In genomic region chr4:136144126-136144926, GRCm38 (mm10) we compare ENCODE assay signal across 8 mouse cellular contexts. TPM values are rescaled to one million over a fixed set of nuclear protein-coding genes. Genes with fewer than 3 reads are reported as not detected.
DNase-seq lines count a peak whose midpoint lies in the region; ATAC-seq and TF ChIP-seq lines count a peak whose summit lies in the region.

No protein-coding gene starts in this region.

- intact Hi-C loops in left cerebral cortex, postnatal 36 days (cut with DNase I): no loop called here

- in situ Hi-C loops in ES-E14 (cut with MboI; ENCODE audit: low sequenced_read_pairs in 2 of 2, unreplicated experiment in 2 of 2): no loop called here

- H3K27ac ChIP-seq in ES-E14 (ENCODE audit: insufficient read depth, low read depth, low read length, poor library complexity, severe bottlenecking): no peak overlapping the region
- peak overlapping the region; percentile 98 for H3K27ac ChIP-seq in intestine, embryonic 16.5 days (ENCODE audit: low read length)
- peak overlapping the region; percentile 93 for H3K27ac ChIP-seq in neural tube, embryonic 13.5 days (replicated peaks)

- peak overlapping the region; percentile 79 for H3K4me2 ChIP-seq in intestine, embryonic 16.5 days (ENCODE audit: low read depth, low read length)
- peak overlapping the region; percentile 82 for H3K4me2 ChIP-seq in neural tube, embryonic 13.5 days

- TF ChIP-seq POLR2A in brain, embryonic 14.5 days (IDR thresholded peaks at IDR 0.05; ENCODE audit: borderline replicate concordance, extremely low read depth, insufficient read depth, insufficient read length, poor library complexity, severe bottlenecking): no peak

- H3K27me3 ChIP-seq in intestine, embryonic 16.5 days (replicated peaks; ENCODE audit: control insufficient read depth, insufficient read depth, low read length): no peaks in the 10 kb centered on the region
- peaks cover 24% of the 10 kb centered on the region for H3K27me3 ChIP-seq in neural tube, embryonic 13.5 days

- H3K9ac ChIP-seq in ES-E14 (ENCODE audit: insufficient read depth, low read depth, low read length, poor library complexity, severe bottlenecking): peak overlapping the region; percentile 49
- H3K9ac ChIP-seq in intestine, embryonic 16.5 days (ENCODE audit: low read depth, low read length): peak overlapping the region; percentile 93
- peak overlapping the region; percentile 89 for H3K9ac ChIP-seq in neural tube, embryonic 13.5 days

- peak; percentile 14; the same call in 1 of the 2 replicates for ATAC-seq in intestine, embryonic 16.5 days
- ATAC-seq in neural tube, embryonic 13.5 days (ENCODE audit: low read depth): no peak

- H3K36me3 ChIP-seq in ES-E14 (ENCODE audit: control insufficient read depth, insufficient read depth, low read length, poor library complexity, severe bottlenecking): no peaks in the 10 kb centered on the region; the same call in 1 of the 2 replicates
- H3K36me3 ChIP-seq in intestine, embryonic 16.5 days (ENCODE audit: control insufficient read depth, insufficient read depth, low read length): no peaks in the 10 kb centered on the region
- H3K36me3 ChIP-seq in neural tube, embryonic 13.5 days: no peaks in the 10 kb centered on the region

- TF ChIP-seq CTCF in brain, embryonic 14.5 days (IDR thresholded peaks at IDR 0.05; ENCODE audit: borderline replicate concordance, extremely low read depth, insufficient read depth, insufficient read length): no peak

- H3K4me1 ChIP-seq in ES-E14 (ENCODE audit: control insufficient read depth in 2 of 2, insufficient read depth in 2 of 2, low read length in 2 of 2, poor library complexity in 1 of 2): peaks cover 3 to 11% of the 10 kb centered on the region in 2 experiments; a peak in 3 of 4 replicates
- H3K4me1 ChIP-seq in intestine, embryonic 16.5 days (ENCODE audit: control insufficient read depth, insufficient read depth, low read length): peaks cover 64% of the 10 kb centered on the region
- peaks cover 90% of the 10 kb centered on the region for H3K4me1 ChIP-seq in neural tube, embryonic 13.5 days (replicated peaks)

- no peak for DNase-seq in ES-E14 (ENCODE audit: low read depth, low spot score)
- DNase-seq in brain, embryonic 14.5 days (ENCODE audit: low read depth): peak; percentile 57
- peak; percentile 100 for DNase-seq in heart, adult 11 months
- DNase-seq in lung, adult 18-20 months: peak; percentile 91 to 92
- peak; percentile 80 to 88 for DNase-seq in thymus, postnatal 36 days
- no peak for DNase-seq in left cerebral cortex, postnatal 36 days (ENCODE audit: low spot score in 2 of 2)

- no peaks in the 10 kb centered on the region for H3K9me3 ChIP-seq in ES-E14 (ENCODE audit: control insufficient read depth, insufficient read depth, low read depth, low read length)
- H3K9me3 ChIP-seq in intestine, embryonic 16.5 days (ENCODE audit: control insufficient read depth, low read length): no peaks in the 10 kb centered on the region
- H3K9me3 ChIP-seq in neural tube, embryonic 13.5 days: no peaks in the 10 kb centered on the region

- under 1% methylated on average over 50 of the region's 50 CpGs for WGBS in intestine, embryonic 16.5 days
- under 1% methylated on average over 49 of the region's 50 CpGs for WGBS in neural tube, embryonic 13.5 days

- peak overlapping the region; percentile 73 to 75 for H3K4me3 ChIP-seq in ES-E14 (ENCODE audit: insufficient read depth in 1 of 2, low read depth in 1 of 2, low read length in 2 of 2, poor library complexity in 1 of 2, severe bottlenecking in 1 of 2)
- peak overlapping the region; percentile 82 for H3K4me3 ChIP-seq in intestine, embryonic 16.5 days (ENCODE audit: low read length)
- peak overlapping the region; percentile 57 for H3K4me3 ChIP-seq in neural tube, embryonic 13.5 days

TF ChIP-seq in ES-E14, 5 proteins besides CTCF, POLR2A, EP300 and RAD21:
- TF ChIP-seq ZC3H11A (IDR thresholded peaks at IDR 0.05; ENCODE audit: borderline replicate concordance, low read depth, low read length): no peak
- TF ChIP-seq MAFK (IDR thresholded peaks at IDR 0.05; ENCODE audit: insufficient read depth, low read depth, low read length): no peak
- no peak for TF ChIP-seq ZNF384 (IDR thresholded peaks at IDR 0.05; ENCODE audit: low read depth, low read length)
- TF ChIP-seq CHD2 (IDR thresholded peaks at IDR 0.05; ENCODE audit: low read depth, low read length): no peak
- TF ChIP-seq HCFC1 (IDR thresholded peaks at IDR 0.05; ENCODE audit: borderline replicate concordance, insufficient read depth, low read length): no peak

RNA-seq across cellular contexts. Expression of gene Id3, which starts 1.0 kb away (rescaled TPM):
- 78.8 and 126 TPM in 2 replicates for total RNA-seq in ES-E14 (2012; rRNA removed)
- polyA plus RNA-seq in brain, embryonic 14.5 days (2012; rRNA removed): 105 and 107 TPM in 2 replicates
- 232 and 245 TPM in 2 replicates for polyA plus RNA-seq in intestine, embryonic 16.5 days (2015; fragmentation: Nextera tagmentation; extraction: Ambion mirVana)
- 235 and 273 TPM in 2 replicates for polyA plus RNA-seq in neural tube, embryonic 13.5 days (2015; fragmentation: Nextera tagmentation; extraction: Ambion mirVana)
- 10 to 100 TPM; 35.3 to 40.7 TPM for total RNA-seq in left cerebral cortex, postnatal 36 days (2021)

RNA-seq across cellular contexts. Expression of gene E2f2, which starts 27.9 kb away (rescaled TPM):
- 7.5 and 9.8 TPM in 2 replicates for total RNA-seq in ES-E14 (2012; rRNA removed)
- 3.5 and 5.1 TPM in 2 replicates for polyA plus RNA-seq in brain, embryonic 14.5 days (2012; rRNA removed)
- polyA plus RNA-seq in intestine, embryonic 16.5 days (2015; fragmentation: Nextera tagmentation; extraction: Ambion mirVana): 7.5 and 9.3 TPM in 2 replicates
- polyA plus RNA-seq in neural tube, embryonic 13.5 days (2015; fragmentation: Nextera tagmentation; extraction: Ambion mirVana): 2.5 and 3.3 TPM in 2 replicates
- total RNA-seq in left cerebral cortex, postnatal 36 days (2021): under 1 TPM; 0.61 to 0.72 TPM

Comparison
In these comparisons a context has a peak if more than half of its experiments do, and no peak if none do; other contexts are left out.
1. DNase-seq: peak in brain, embryonic 14.5 days (single experiment), heart, adult 11 months (single experiment), lung, adult 18-20 months (2 of 2) and thymus, postnatal 36 days (2 of 2); none in ES-E14 (single experiment) and left cerebral cortex, postnatal 36 days (0 of 2).
2. Peak in every context shown above with its lines, with median percentiles within 50 percentile points of each other: H3K4me3 ChIP-seq and H3K9ac ChIP-seq.